Comparison of ENCODE assay signal across 11 mouse cellular contexts in genomic region chr19:20633876-20634691, GRCm38 (mm10).
DNase-seq lines count a peak whose midpoint lies in the region; ATAC-seq and TF ChIP-seq lines count a peak whose summit lies in the region.
"Had no signal": no experiment of that assay in that cellular context is flagged by ENCODE, and none has a peak within 500 bp of the region (broad histone marks: within the 10 kb centered on the region; RNA-seq: fewer than 3 reads in every experiment).

No protein-coding gene starts in this region.

- intact Hi-C loops in heart, postnatal 10 days (cut with DNase I) = no loop called here
- intact Hi-C loops in gastrocnemius, postnatal 36 days (cut with DNase I) = no loop called here

- H3K4me1 ChIP-seq in heart, embryonic 12.5 days (replicated peaks) = no peaks in the 10 kb centered on the region
- H3K4me1 ChIP-seq in testis, adult 2 months (ENCODE audit: control insufficient read depth, insufficient read depth, low read length) = no peaks in the 10 kb centered on the region

- H3K4me2 ChIP-seq in heart, embryonic 12.5 days = no peak overlapping the region

- WGBS in heart, embryonic 12.5 days = 60% methylated on average over 12 of the region's 12 CpGs

- DNase-seq in heart, adult 9 months (ENCODE audit: low spot score in 2 of 2) = peak; percentile 16 to 49
- DNase-seq in testis, postnatal 10 days (ENCODE audit: low spot score) = no peak
- DNase-seq in heart, postnatal 10 days = peak; percentile 22 to 27
- DNase-seq in testis, postnatal 14 days (ENCODE audit: low spot score) = peak; percentile 37
- no peak for DNase-seq in gastrocnemius, postnatal 36 days
- DNase-seq in adrenal gland, postnatal 25 days = no peak
- DNase-seq: thymus, postnatal 36 days had no signal

- TF ChIP-seq CTCF in testis, adult 2 months (IDR thresholded peaks at IDR 0.05; ENCODE audit: control insufficient read depth, insufficient read depth, insufficient replicate concordance, low read depth, low read length) = no peak

- no peak for TF ChIP-seq POLR2A in testis, adult 2 months (IDR thresholded peaks at IDR 0.05; ENCODE audit: control insufficient read depth, low read depth, low read length)

- H3K27ac ChIP-seq in heart, embryonic 12.5 days (ENCODE audit: poor library complexity, severe bottlenecking) = no peak overlapping the region
- H3K27ac ChIP-seq in testis, adult 2 months (ENCODE audit: control insufficient read depth, insufficient read depth, low read depth, low read length) = peak overlapping the region; percentile 54
- H3K27ac ChIP-seq: kidney, postnatal 0 days had no signal

- H3K9ac ChIP-seq in heart, embryonic 12.5 days = no peak overlapping the region

- ATAC-seq in heart, embryonic 12.5 days (ENCODE audit: insufficient number of reproducible peaks, low FRiP score) = no peak

- H3K4me3 ChIP-seq in heart, embryonic 12.5 days = no peak overlapping the region
- H3K4me3 ChIP-seq in testis, adult 2 months (ENCODE audit: control insufficient read depth, low read depth, low read length) = no peak overlapping the region

- no peaks in the 10 kb centered on the region for H3K36me3 ChIP-seq in heart, embryonic 12.5 days
- H3K36me3 ChIP-seq in testis, adult 2 months (ENCODE audit: control insufficient read depth, insufficient read depth, low read length) = no peaks in the 10 kb centered on the region

- H3K9me3 ChIP-seq in heart, embryonic 12.5 days (replicated peaks) = no peaks in the 10 kb centered on the region

- H3K27me3 ChIP-seq in heart, embryonic 12.5 days (replicated peaks) = no peaks in the 10 kb centered on the region
- no peaks in the 10 kb centered on the region for H3K27me3 ChIP-seq in testis, adult 2 months (ENCODE audit: control insufficient read depth, insufficient read depth, low read length)
- H3K27me3 ChIP-seq: CH12.LX had no signal

Comparison
In these comparisons a context has a peak if more than half of its experiments do, and no peak if none do; other contexts are left out.
1. DNase-seq: peak in heart, adult 9 months (2 of 2), heart, postnatal 10 days (2 of 2) and testis, postnatal 14 days (single experiment); none in testis, postnatal 10 days (single experiment), gastrocnemius, postnatal 36 days (0 of 2) and adrenal gland, postnatal 25 days (single experiment).